Mouse (Mus musculus) brain, embryonic 14.5 days (tissue): Measurements from ENCODE around the gene Cdh15. TPM values are rescaled to one million over a fixed set of nuclear protein-coding genes. Genes with fewer than 3 reads are reported as not detected.
A peak's percentile ranks its signal among the peaks of the same experiment; 100 is the strongest.

Source experiments
- DNase-seq: peaks from one replicate; pipeline ENCODE4 v3.0.0-alpha.2; 2011; ENCODE audit warnings: low read depth
- CTCF ChIP-seq: fragments of 200-500 bp; IDR thresholded peaks from 2 replicates; pipeline ENCODE4 v1.5.1; 2012; ENCODE audit warnings: inconsistent platforms, mild to moderate bottlenecking, moderate library complexity, borderline replicate concordance; ENCODE audit not compliant: insufficient read depth, insufficient read length; ENCODE audit errors: extremely low read depth
- POLR2A ChIP-seq: fragments of 200-500 bp; IDR thresholded peaks from 2 replicates; pipeline ENCODE4 v1.6.1; 2012; ENCODE audit warnings: mild to moderate bottlenecking, inconsistent platforms, borderline replicate concordance; ENCODE audit not compliant: poor library complexity, insufficient read depth, insufficient read length, severe bottlenecking; ENCODE audit errors: extremely low read depth
- polyA plus RNA-seq: library from polyadenylated mRNA; depleted of rRNA; stranded (reverse); fragments of >200 nt; gene quantifications from 2 replicates; pipeline ENCODE4 v1.2.3, GENCODE M21; 2012

The Cdh15 gene
- polyA plus RNA-seq, 1 experiment, result 1.2 TPM

GRCm38 (mm10) chr8:122870377-122870863 is 22.7 kb downstream of the Cdh15 start:
- no peak for DNase-seq
- TF ChIP-seq CTCF (no peak), POLR2A (no peak)

GRCm38 (mm10) chr8:122871663-122872062 is 23.9 kb downstream of the Cdh15 start:
- DNase-seq, result no peak
- no peak for TF ChIP-seq CTCF
- TF ChIP-seq POLR2A, result no peak

- no peak for TF ChIP-seq CTCF
- no peak for TF ChIP-seq POLR2A
- peak; percentile 27 for DNase-seq
Observed at GRCm38 (mm10) chr8:122873171-122873570, 25.4 kb downstream of the Cdh15 start.

- no peak for TF ChIP-seq POLR2A
- no peak for TF ChIP-seq CTCF
- no peak for DNase-seq
Observed at GRCm38 (mm10) chr8:122875186-122875585, 27.4 kb downstream of the Cdh15 start.

GRCm38 (mm10) chr8:122878231-122878630 is 30.5 kb downstream of the Cdh15 start:
- no peak for DNase-seq
- no peak for TF ChIP-seq CTCF
- no peak for TF ChIP-seq POLR2A

GRCm38 (mm10) chr8:122880302-122880701 is 32.5 kb downstream of the Cdh15 start:
- no peak for DNase-seq
- TF ChIP-seq CTCF (no peak), POLR2A (no peak)

GRCm38 (mm10) chr8:122883671-122884070 is 35.9 kb downstream of the Cdh15 start:
- DNase-seq, result no peak
- TF ChIP-seq CTCF, result no peak
- TF ChIP-seq POLR2A, result no peak

GRCm38 (mm10) chr8:122891440-122891839 is 43.7 kb downstream of the Cdh15 start:
- DNase-seq, result no peak
- TF ChIP-seq CTCF (peak; percentile 24; the same call in 1 of the 2 replicates), POLR2A (no peak)

GRCm38 (mm10) chr8:122893451-122893850 is 45.7 kb downstream of the Cdh15 start:
- TF ChIP-seq CTCF, result no peak
- TF ChIP-seq POLR2A, result no peak
- DNase-seq, result no peak

- no peak for TF ChIP-seq CTCF
- no peak for TF ChIP-seq POLR2A
- no peak for DNase-seq
Observed at GRCm38 (mm10) chr8:122896317-122896716, 48.6 kb downstream of the Cdh15 start.

- DNase-seq, result no peak
- no peak for TF ChIP-seq POLR2A
Observed at GRCm38 (mm10) chr8:122897200-122897599, 49.4 kb downstream of the Cdh15 start.

GRCm38 (mm10) chr8:122898018-122898417 is 50.3 kb downstream of the Cdh15 start:
- no peak for TF ChIP-seq POLR2A
- TF ChIP-seq CTCF, result no peak
- DNase-seq, result no peak

- DNase-seq, result no peak
Observed at GRCm38 (mm10) chr8:122898473-122898872, 50.7 kb downstream of the Cdh15 start.

GRCm38 (mm10) chr8:122899085-122899484 is 51.3 kb downstream of the Cdh15 start:
- DNase-seq, result no peak
- TF ChIP-seq POLR2A, result no peak
- no peak for TF ChIP-seq CTCF

More at GRCm38 (mm10) chr8:122898473-122898872, 50.7 kb downstream of the Cdh15 start:
- TF ChIP-seq POLR2A (no peak), CTCF (no peak)
